Mouse (Mus musculus): ENCODE data around the gene Asgr1. TPM values are rescaled to one million over a fixed set of nuclear protein-coding genes. Genes with fewer than 3 reads are reported as not detected.

Gene Asgr1
- polyA plus RNA-seq, 1 experiment from 2014 or later = 0.66 TPM

GRCm38 (mm10) chr11:70021264-70022132 lies 32.4 kb upstream of the Asgr1 start:
- Histone ChIP-seq H3K27ac (ENCODE audit: low read depth, low read length) (peak overlapping the region; percentile 67), H3K9me3 (ENCODE audit: control insufficient read depth, low read length) (no peaks in the 10 kb centered on the region), H3K36me3 (ENCODE audit: control insufficient read depth, insufficient read depth, low read length) (no peaks in the 10 kb centered on the region), H3K9ac (ENCODE audit: low read depth, low read length) (peak overlapping the region; percentile 46), H3K4me1 (replicated peaks; ENCODE audit: control insufficient read depth, insufficient read depth, low read length) (peaks cover 54% of the 10 kb centered on the region), H3K27me3 (replicated peaks; ENCODE audit: control insufficient read depth, insufficient read depth, low read length) (no peaks in the 10 kb centered on the region; the same call in 1 of the 2 replicates), H3K4me2 (peak overlapping the region; percentile 81), H3K4me3 (ENCODE audit: low read depth, low read length) (peak overlapping the region; percentile 66)
- DNase-seq (ENCODE audit: low spot score) (peak; percentile 99), ATAC-seq (replicated peaks; ENCODE audit: low FRiP score) (peak; percentile 86)
- 3% methylated on average over 40 of the region's 40 CpGs for WGBS

- 5% methylated on average over 27 of the region's 29 CpGs for WGBS
- Histone ChIP-seq H3K4me2 (peak overlapping the region; percentile 57), H3K27me3 (replicated peaks; ENCODE audit: control insufficient read depth, insufficient read depth, low read length) (no peaks in the 10 kb centered on the region; the same call in 1 of the 2 replicates), H3K4me1 (replicated peaks; ENCODE audit: control insufficient read depth, insufficient read depth, low read length) (peaks cover 59% of the 10 kb centered on the region), H3K9ac (ENCODE audit: low read depth, low read length) (peak overlapping the region; percentile 1; the same call in 1 of the 2 replicates), H3K9me3 (ENCODE audit: control insufficient read depth, low read length) (no peaks in the 10 kb centered on the region), H3K36me3 (ENCODE audit: control insufficient read depth, insufficient read depth, low read length) (no peaks in the 10 kb centered on the region), H3K4me3 (ENCODE audit: low read depth, low read length) (peak overlapping the region; percentile 40), H3K27ac (ENCODE audit: low read depth, low read length) (no peak overlapping the region)
- ATAC-seq (replicated peaks; ENCODE audit: low FRiP score) = no peak
- no peak for DNase-seq (ENCODE audit: low spot score)
Observed at GRCm38 (mm10) chr11:70023481-70024150, 30.3 kb upstream of the Asgr1 start.

GRCm38 (mm10) chr11:70024151-70024514 lies 29.8 kb upstream of the Asgr1 start:
- no peak for ATAC-seq (replicated peaks; ENCODE audit: low FRiP score)
- Histone ChIP-seq H3K9ac (ENCODE audit: low read depth, low read length) (no peak overlapping the region), H3K27me3 (replicated peaks; ENCODE audit: control insufficient read depth, insufficient read depth, low read length) (no peaks in the 10 kb centered on the region; the same call in 1 of the 2 replicates), H3K9me3 (ENCODE audit: control insufficient read depth, low read length) (no peaks in the 10 kb centered on the region), H3K4me3 (ENCODE audit: low read depth, low read length) (peak overlapping the region; percentile 40), H3K4me2 (peak overlapping the region; percentile 57), H3K36me3 (ENCODE audit: control insufficient read depth, insufficient read depth, low read length) (no peaks in the 10 kb centered on the region), H3K27ac (ENCODE audit: low read depth, low read length) (0 out of 2 replicates have a peak overlapping the region, but pooled peaks have one; percentile 16), H3K4me1 (replicated peaks; ENCODE audit: control insufficient read depth, insufficient read depth, low read length) (peaks cover 59% of the 10 kb centered on the region)
- WGBS = 17% methylated on average over 6 of the region's 6 CpGs
- DNase-seq (ENCODE audit: low spot score) = no peak

- Histone ChIP-seq H3K4me3 (ENCODE audit: low read depth, low read length) (peak overlapping the region; percentile 26), H3K9ac (ENCODE audit: low read depth, low read length) (no peak overlapping the region), H3K27ac (ENCODE audit: low read depth, low read length) (peak overlapping the region; percentile 28; the same call in 1 of the 2 replicates), H3K27me3 (replicated peaks; ENCODE audit: control insufficient read depth, insufficient read depth, low read length) (no peaks in the 10 kb centered on the region; the same call in 1 of the 2 replicates), H3K4me1 (replicated peaks; ENCODE audit: control insufficient read depth, insufficient read depth, low read length) (peaks cover 51% of the 10 kb centered on the region), H3K9me3 (ENCODE audit: control insufficient read depth, low read length) (no peaks in the 10 kb centered on the region), H3K4me2 (peak overlapping the region; percentile 46), H3K36me3 (ENCODE audit: control insufficient read depth, insufficient read depth, low read length) (peaks cover 8% of the 10 kb centered on the region; the same call in 1 of the 2 replicates)
- WGBS = 11% methylated on average over 19 of the region's 19 CpGs
- DNase-seq (ENCODE audit: low spot score) (no peak), ATAC-seq (replicated peaks; ENCODE audit: low FRiP score) (peak; percentile 51)
Observed at GRCm38 (mm10) chr11:70026689-70027088, 27.2 kb upstream of the Asgr1 start.

- H3K27ac ChIP-seq (ENCODE audit: low read depth, low read length) = no peak overlapping the region
- no peak for ATAC-seq (replicated peaks; ENCODE audit: low FRiP score)
- H3K4me3 ChIP-seq (ENCODE audit: low read depth, low read length) = peak overlapping the region; percentile 26
- peaks cover 46% of the 10 kb centered on the region for H3K4me1 ChIP-seq (replicated peaks; ENCODE audit: control insufficient read depth, insufficient read depth, low read length)
- H3K9ac ChIP-seq (ENCODE audit: low read depth, low read length) = no peak overlapping the region
- H3K9me3 ChIP-seq (ENCODE audit: control insufficient read depth, low read length) = no peaks in the 10 kb centered on the region
- H3K4me2 ChIP-seq = peak overlapping the region; percentile 46
- no peaks in the 10 kb centered on the region; the same call in 1 of the 2 replicates for H3K27me3 ChIP-seq (replicated peaks; ENCODE audit: control insufficient read depth, insufficient read depth, low read length)
- H3K36me3 ChIP-seq (ENCODE audit: control insufficient read depth, insufficient read depth, low read length) = peaks cover 10% of the 10 kb centered on the region; the same call in 1 of the 2 replicates
- DNase-seq (ENCODE audit: low spot score) = no peak
- WGBS = 53% methylated on average over 9 of the region's 9 CpGs
Observed at GRCm38 (mm10) chr11:70027397-70027796, 26.5 kb upstream of the Asgr1 start.

- ATAC-seq (replicated peaks; ENCODE audit: low FRiP score) (no peak), DNase-seq (ENCODE audit: low spot score) (no peak)
- Histone ChIP-seq H3K9me3 (ENCODE audit: control insufficient read depth, low read length) (no peaks in the 10 kb centered on the region), H3K4me1 (replicated peaks; ENCODE audit: control insufficient read depth, insufficient read depth, low read length) (peaks cover 44% of the 10 kb centered on the region), H3K4me3 (ENCODE audit: low read depth, low read length) (peak overlapping the region; percentile 14; the same call in 1 of the 2 replicates), H3K27ac (ENCODE audit: low read depth, low read length) (peak overlapping the region; percentile 41), H3K27me3 (replicated peaks; ENCODE audit: control insufficient read depth, insufficient read depth, low read length) (no peaks in the 10 kb centered on the region; the same call in 1 of the 2 replicates), H3K9ac (ENCODE audit: low read depth, low read length) (0 out of 2 replicates have a peak overlapping the region, but pooled peaks have one; percentile 8), H3K36me3 (ENCODE audit: control insufficient read depth, insufficient read depth, low read length) (peaks cover 10% of the 10 kb centered on the region; the same call in 1 of the 2 replicates), H3K4me2 (peak overlapping the region; percentile 46)
- 25% methylated on average over 12 of the region's 12 CpGs for WGBS
Observed at GRCm38 (mm10) chr11:70028401-70029129, 25.3 kb upstream of the Asgr1 start.

GRCm38 (mm10) chr11:70029130-70029801 lies 24.6 kb upstream of the Asgr1 start:
- H3K27ac ChIP-seq (ENCODE audit: low read depth, low read length) = peak overlapping the region; percentile 41
- H3K9me3 ChIP-seq (ENCODE audit: control insufficient read depth, low read length) = no peaks in the 10 kb centered on the region
- 4% methylated on average over 20 of the region's 20 CpGs for WGBS
- H3K4me1 ChIP-seq (replicated peaks; ENCODE audit: control insufficient read depth, insufficient read depth, low read length) = peaks cover 40% of the 10 kb centered on the region
- 0 out of 2 replicates have a peak overlapping the region, but pooled peaks have one; percentile 8 for H3K9ac ChIP-seq (ENCODE audit: low read depth, low read length)
- H3K4me3 ChIP-seq (ENCODE audit: low read depth, low read length) = peak overlapping the region; percentile 14; the same call in 1 of the 2 replicates
- ATAC-seq (replicated peaks; ENCODE audit: low FRiP score) (peak; percentile 72), DNase-seq (ENCODE audit: low spot score) (peak; percentile 77)
- peaks cover 12% of the 10 kb centered on the region; the same call in 1 of the 2 replicates for H3K36me3 ChIP-seq (ENCODE audit: control insufficient read depth, insufficient read depth, low read length)
- no peaks in the 10 kb centered on the region for H3K27me3 ChIP-seq (replicated peaks; ENCODE audit: control insufficient read depth, insufficient read depth, low read length)
- peak overlapping the region; percentile 46 for H3K4me2 ChIP-seq
